Mouse (Mus musculus): ENCODE measurements around the gene Dctpp1. TPM values are rescaled to one million over a fixed set of nuclear protein-coding genes. Genes with fewer than 3 reads are reported as not detected.

The Dctpp1 gene
- polyA plus RNA-seq (2017; shearing (Covaris generic)): 10 to 100 TPM; 48.1 to 69.5 TPM

GRCm38 (mm10) chr7:127260309-127261111 lies at the start of gene Dctpp1:
Gene Dctpp1 (minus strand): TSS chr7:127260709.
- peak; percentile 99 for ATAC-seq

GRCm38 (mm10) chr7:127309951-127310350 lies 49.4 kb upstream of the Dctpp1 start:
- ATAC-seq: no peak

DNA sequence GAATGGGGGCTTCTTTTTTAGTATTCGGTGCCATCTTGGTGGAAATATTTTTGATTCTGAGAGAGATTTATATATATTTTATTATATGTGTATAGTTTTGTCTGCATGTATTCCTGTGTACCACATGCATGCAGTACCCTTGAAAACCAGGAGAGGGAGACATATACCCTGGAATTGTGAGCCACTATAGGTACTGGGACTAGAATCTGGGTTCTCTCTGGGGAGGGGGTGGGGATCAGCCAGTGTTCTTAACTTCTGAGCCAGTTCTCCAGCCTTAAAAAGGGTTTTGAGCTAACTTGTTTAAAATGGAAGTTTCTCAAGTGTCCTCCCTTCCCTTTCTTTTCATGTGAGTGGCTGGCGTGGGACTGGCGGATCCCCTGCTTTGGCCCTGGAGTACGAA lies 48.4 kb upstream of the Dctpp1 start:
- no peak for ATAC-seq

- ATAC-seq: no peak
Measured at GRCm38 (mm10) chr7:127308431-127308830, 47.9 kb upstream of the Dctpp1 start.

GRCm38 (mm10) chr7:127297586-127298193 lies 37.2 kb upstream of the Dctpp1 start:
- peak; percentile 22 for ATAC-seq

- no peak for ATAC-seq
Measured at GRCm38 (mm10) chr7:127296786-127297555, 36.5 kb upstream of the Dctpp1 start.

GRCm38 (mm10) chr7:127296098-127296497 lies 35.6 kb upstream of the Dctpp1 start, which contains the start of gene Itgal:
Gene Itgal (plus strand): TSS chr7:127296260.
- peak; percentile 92 for ATAC-seq

- no peak for ATAC-seq
Measured at GRCm38 (mm10) chr7:127290142-127290541, 29.6 kb upstream of the Dctpp1 start.

GRCm38 (mm10) chr7:127289306-127289705 lies 28.8 kb upstream of the Dctpp1 start:
- no peak for ATAC-seq

GRCm38 (mm10) chr7:127287940-127288339 lies 27.4 kb upstream of the Dctpp1 start:
- ATAC-seq: peak; percentile 81

DNA sequence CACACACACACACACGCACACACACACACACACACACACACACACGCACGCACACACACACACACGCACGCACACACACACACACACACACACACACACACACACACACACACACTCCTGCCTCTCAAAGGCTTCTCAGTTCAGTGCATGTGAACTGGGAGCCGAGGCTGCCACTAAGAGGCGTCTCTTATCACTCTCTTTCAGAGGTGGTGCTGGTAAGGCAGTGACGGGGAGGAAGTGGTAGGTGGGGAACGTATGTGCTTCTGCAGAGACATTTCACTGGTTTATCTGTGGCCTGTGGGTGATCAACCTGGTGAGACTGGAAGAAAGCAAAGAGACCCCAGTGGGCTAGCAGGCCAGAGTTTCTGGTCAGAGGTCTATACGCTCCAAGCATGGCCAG lies 24.6 kb upstream of the Dctpp1 start:
- ATAC-seq: peak; percentile 77

- no peak for ATAC-seq
Measured at GRCm38 (mm10) chr7:127282190-127282589, 21.7 kb upstream of the Dctpp1 start.

GRCm38 (mm10) chr7:127281114-127281513 lies 20.6 kb upstream of the Dctpp1 start:
- no peak for ATAC-seq

DNA sequence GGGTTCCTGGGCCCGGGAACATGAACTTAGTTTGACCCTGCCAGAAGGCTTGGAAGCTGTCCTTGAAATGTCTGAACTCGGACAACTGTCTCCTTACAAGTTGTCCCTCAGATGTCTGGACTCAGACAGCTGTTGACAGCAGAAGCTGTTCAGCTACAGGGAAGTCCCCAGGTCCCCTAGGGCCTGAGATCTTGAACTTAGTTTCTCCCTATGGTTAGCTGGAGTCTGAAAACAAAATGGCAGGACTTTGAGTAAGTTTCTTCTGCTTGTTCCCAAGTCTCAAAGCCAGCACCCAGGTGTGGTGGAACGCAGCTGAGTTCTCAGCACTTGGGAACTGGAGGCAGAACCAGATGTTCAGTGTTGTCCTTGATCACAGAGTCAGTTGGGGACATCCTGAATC lies 19.6 kb upstream of the Dctpp1 start:
- ATAC-seq: no peak

DNA sequence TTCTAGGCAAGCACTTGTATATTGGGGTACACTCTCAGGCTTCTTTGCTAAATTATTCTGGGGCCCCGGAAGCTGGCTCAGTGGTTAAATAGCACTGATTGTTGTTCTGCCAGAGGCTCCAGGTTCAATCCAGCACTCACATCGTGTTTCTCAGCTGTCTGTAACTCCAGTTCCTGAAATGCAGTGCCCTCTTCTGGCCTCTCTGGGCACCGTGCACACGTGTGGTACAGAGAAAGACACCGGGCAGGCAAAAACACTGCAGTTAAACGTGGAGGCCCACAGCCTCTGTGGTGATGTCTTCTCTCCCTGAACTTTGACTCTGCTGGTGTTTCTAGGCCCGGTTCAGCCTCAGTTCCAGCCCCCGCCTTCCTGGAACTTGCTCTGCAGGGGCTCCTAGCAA lies 17.8 kb upstream of the Dctpp1 start:
- peak; percentile 58 for ATAC-seq

- ATAC-seq: no peak
Measured at GRCm38 (mm10) chr7:127276519-127276961, 16.0 kb upstream of the Dctpp1 start.

DNA sequence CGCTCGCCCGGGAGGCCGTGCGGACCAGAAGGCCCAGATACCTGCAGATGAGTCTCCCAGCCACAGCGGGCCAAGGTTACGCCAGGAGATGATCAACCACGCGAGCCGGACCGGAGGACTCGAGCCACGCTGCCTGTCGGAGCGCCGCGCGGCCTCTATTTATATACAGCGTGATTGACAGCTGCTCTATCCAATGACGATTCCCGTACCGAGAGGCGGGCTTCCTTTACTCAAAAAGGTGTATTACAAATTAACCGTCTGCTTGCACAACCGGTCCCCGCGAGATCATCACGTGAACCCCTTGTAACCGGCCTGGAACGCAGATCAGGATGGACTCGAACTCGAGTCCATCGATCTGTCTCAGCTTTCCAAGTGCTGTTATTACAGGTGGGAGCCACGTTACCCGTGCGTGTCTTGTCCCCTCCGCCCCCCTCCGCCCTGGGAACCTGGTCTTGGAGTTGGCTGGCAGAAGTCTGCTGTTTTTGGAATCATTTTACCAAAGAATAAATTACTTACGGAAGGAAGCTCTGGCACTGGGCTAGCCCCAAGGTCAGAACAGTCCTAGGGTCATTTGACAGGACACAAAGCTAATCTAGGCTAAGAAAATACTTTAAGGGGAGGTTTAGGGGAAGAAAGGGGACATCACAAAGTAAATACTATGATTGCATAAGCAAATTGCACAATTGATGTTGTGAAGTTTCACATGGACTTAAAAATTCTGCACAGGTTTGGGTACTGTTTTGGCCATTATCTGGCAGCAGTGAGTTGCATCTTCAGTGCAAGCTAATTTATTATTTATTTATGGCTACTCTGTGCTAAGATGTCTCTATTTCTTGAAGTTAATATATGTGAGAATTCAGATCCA lies 13.6 kb upstream of the Dctpp1 start, which contains the start of gene Sephs2:
TSS of gene Sephs2 (minus strand) at position 131 of the 865 bp plus-strand sequence.
- peak; percentile 93 for ATAC-seq

DNA sequence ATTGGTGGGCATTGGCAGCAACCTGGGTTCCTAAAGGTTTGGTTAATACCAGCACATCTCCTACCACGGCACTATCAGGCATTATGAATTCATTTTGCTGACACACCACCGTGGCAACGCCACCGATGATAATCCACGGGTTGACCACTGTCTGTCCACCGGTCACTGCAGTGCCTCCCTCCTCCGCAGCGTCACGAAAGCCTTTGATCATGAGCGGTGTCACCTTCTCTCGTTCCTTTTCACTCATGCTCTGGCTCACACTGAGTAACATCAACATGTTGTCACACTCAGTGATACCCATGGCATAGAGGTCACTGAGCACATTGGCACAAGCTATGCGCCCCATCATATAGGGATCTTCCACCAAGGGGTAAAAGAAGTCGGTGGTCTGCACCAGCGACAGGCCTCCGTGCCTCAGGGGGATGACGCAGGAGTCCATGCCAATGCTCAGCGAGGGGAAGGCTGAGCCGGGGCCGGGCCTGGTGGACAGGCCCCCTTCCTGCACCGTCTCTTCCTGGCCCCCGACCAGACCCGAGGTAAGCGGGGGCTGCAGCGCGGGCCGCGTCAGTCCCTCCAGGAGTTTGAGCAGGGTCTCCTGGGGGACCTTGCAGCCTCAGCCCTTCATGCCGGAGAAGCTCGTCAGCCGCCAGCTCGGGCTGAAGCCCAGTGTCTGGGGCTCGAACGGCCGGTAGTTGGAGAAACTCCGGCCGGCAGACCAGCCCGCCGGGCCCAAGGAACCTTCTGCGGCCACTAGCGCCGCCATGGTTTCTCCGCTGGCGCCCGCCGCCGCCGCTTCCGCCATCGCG lies 12.8 kb upstream of the Dctpp1 start:
- ATAC-seq: no peak

DNA sequence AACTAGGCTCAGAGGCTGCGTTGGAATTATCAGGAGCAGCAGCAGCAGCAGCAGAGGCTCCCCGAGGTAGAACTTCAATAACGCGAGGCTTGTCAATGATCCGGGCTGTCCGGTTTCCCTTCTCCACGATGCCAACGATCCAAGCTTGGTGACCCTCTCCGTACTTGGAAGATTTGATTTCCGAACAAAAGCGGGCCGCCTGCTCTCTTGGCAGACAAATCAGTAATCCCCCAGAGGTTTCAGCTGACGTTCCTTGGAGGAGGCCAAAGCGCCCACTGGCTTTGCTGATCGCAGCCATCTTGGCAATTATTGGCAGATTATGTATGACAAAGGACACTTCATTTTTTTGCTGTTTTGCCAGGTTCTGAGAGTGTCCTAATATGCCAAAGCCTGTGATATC lies 12.1 kb upstream of the Dctpp1 start:
- ATAC-seq: no peak

GRCm38 (mm10) chr7:127271093-127271492 lies 10.6 kb upstream of the Dctpp1 start:
- ATAC-seq: no peak

DNA sequence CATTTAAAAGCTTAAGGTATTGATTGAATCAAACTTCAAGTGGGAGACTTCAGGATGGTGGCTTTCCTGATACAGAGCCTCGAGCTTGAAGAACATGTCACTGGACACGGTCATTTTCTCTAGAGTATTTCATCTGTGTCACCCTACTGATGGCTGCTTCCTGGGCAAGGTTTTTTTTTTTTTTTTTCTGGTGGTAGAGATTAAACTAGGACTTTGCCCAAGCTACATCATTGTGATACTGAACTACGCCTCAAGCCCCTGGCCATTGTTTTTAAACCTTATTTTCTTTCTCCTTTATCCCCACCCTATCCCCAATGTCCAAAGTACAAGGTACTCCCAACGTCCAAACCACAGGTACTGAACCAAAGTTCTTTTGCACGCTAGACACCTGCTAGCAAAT lies 10.2 kb upstream of the Dctpp1 start:
- no peak for ATAC-seq
